Mouse (Mus musculus) heart, adult 2 months (tissue): ENCODE measurements around the gene Unc5c.

ENCODE experiments used
- CTCF ChIP-seq: fragments of 200-600 bp; IDR thresholded peaks from 2 replicates; pipeline ENCODE4 v1.8.1; 2022; ENCODE audit warnings: antibody characterized with exemption, mild to moderate bottlenecking, moderate library complexity
- EP300 ChIP-seq: fragments of 200-500 bp; IDR thresholded peaks from 2 replicates; pipeline ENCODE4 v1.6.1; 2011; ENCODE audit warnings: low read depth, low read length, control low read depth; ENCODE audit not compliant: insufficient read depth
- POLR2A ChIP-seq: fragments of 200-500 bp; IDR thresholded peaks from 2 replicates; pipeline ENCODE4 v1.6.1; 2011; ENCODE audit warnings: mild to moderate bottlenecking, low read depth, low read length, control low read depth; ENCODE audit not compliant: insufficient read depth

DNA sequence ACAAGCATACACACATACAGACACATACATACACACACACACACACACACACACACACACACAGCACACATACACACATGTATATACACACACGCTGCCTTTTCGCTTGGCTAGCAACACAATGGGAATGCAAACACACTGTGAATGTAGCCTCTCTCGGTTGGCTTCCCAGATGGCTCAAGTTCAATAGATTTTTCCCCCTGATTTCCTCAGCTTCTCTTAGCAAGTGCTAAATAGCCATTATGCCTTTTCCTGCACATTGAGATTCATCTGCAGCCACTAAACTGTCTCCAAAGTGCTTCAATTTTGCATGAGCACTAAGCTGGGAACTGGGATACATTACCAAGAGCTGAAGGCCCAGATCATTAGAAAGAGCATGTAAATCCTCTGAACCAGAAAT is 226.8 kb downstream of the Unc5c start:
- TF ChIP-seq CTCF (no peak), POLR2A (no peak), EP300 (no peak)
